Mouse (Mus musculus) left cerebral cortex, adult 9 months (tissue): ENCODE measurements around the gene Sertad2.

Experiments
- DNase-seq, 2 experiments: peaks; one replicate each; pipeline ENCODE4 v3.0.0; 2022; ENCODE audit warnings: low spot score in 2 of 2

Gene Sertad2

DNA sequence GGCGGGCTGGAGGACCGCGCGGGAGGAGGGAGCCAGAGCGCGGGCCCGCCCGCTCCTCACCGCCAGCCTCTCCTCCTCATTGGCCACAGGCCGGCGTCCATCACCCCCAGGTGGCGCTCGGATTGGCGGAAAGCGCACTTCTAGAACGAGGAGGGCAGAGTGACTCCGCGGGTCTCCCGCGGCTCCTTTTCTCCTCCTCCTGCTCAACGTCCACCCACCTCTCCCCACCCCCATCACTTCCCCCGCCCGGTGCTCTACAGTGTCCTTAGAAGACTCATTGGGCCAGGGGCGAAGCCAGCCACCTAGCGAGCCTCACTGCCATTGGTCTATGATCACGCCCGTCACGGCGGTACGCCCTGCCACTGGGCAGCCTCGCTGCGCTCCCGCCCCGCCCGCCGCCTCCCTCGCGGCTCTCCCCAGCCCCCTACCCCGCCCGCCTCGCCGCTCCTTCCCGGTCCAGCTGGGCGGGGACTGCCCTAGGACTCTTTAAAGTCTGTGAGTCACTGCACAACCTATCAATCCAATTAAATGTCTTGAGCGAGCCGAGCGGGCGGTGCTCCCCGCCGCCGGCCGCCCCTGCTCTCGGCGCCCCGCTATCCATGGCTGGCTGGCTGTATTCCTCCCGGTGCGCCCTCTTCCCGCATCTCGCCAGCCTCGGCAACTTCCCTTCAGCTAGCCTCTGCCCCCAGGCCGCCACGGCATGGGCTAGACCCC is at the start of gene Sertad2:
Gene Sertad2, plus strand, starts transcription at position 515 of the 714 bp plus-strand sequence.
- DNase-seq: peak; percentile 99

DNA sequence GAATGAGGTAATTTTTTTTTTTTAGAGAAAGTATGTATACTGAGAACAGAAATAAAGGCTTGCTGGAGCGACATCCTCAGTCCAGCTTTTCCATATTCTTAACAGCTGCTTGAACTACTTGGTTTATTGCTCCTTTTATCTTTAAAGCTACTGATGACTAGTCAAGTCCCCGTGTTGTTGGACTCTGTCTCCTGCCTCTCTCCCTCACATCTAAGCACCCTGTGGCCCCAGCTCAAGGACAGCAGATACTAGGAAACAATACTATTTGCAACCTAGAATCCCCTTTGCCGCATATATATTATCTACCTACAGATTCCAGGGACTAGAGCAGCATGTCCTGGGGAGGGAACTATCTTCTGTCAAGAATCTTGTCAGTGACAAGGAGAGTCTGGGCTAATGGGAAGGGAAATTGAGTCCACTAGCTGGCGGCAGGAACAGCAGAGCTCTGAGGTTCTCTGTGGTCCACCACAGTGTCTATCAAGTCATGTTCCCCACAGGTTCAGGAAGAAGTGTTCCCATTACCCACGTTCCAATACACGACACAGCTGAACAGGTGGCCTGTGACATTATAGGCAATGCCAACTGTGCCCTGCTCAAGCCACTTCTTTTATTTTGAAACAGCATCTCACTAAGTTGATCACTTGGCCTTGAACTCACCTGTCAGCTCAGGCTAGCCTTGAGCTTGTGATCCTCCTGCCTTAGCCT is 49.0 kb upstream of the Sertad2 start:
- no peak for DNase-seq

GRCm38 (mm10) chr11:20500516-20500915 is 42.5 kb upstream of the Sertad2 start:
- DNase-seq: no peak

- no peak for DNase-seq
Measured at GRCm38 (mm10) chr11:20501160-20501955, 41.7 kb upstream of the Sertad2 start.

- DNase-seq: no peak
Measured at GRCm38 (mm10) chr11:20513574-20513973, 29.5 kb upstream of the Sertad2 start.

DNA sequence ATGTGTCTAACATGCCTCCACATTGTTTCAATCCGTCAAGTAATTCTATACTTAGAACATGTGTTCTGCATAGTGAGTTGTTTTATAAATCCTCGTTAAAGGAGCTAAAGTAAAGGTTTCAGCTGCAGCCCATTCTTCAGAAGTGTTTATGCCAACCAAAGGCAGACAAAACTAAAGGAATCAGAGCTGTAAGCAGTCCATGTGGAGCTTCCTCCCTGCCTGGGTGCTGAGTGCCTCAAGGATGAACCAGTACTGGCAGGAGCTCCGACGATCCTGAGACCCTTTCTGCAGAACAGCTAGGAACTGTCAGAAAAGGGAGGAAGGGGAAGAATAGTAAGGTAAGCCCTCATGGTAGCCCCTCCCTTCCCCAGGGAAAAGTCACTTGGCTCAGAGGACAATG is 28.3 kb upstream of the Sertad2 start:
- no peak for DNase-seq

- DNase-seq: no peak
Measured at GRCm38 (mm10) chr11:20521321-20521720, 21.7 kb upstream of the Sertad2 start.

GRCm38 (mm10) chr11:20522750-20523149 is 20.3 kb upstream of the Sertad2 start:
- DNase-seq: no peak

- no peak for DNase-seq
Measured at GRCm38 (mm10) chr11:20524435-20524834, 18.6 kb upstream of the Sertad2 start.

- DNase-seq: no peak
Measured at GRCm38 (mm10) chr11:20525909-20526308, 17.1 kb upstream of the Sertad2 start.

- DNase-seq: no peak
Measured at GRCm38 (mm10) chr11:20527901-20528300, 15.2 kb upstream of the Sertad2 start.

DNA sequence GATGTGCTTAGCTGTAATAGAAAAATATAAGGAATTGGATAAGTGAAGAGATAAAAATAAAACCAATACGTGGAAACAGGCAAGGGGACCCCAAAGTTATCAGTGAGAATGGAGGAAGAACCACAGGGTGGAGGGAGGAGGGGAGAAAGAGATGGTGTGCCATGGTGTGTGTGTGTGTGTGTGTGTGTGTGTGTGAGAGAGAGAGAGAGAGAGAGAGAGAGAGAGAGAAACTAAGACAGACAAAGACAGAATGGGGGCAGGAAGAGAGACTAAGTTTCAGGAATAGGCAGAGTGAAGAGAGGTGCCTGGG is 11.4 kb upstream of the Sertad2 start:
- DNase-seq: no peak

- DNase-seq: peak in 1 of 2 experiments; percentile 54
Measured at GRCm38 (mm10) chr11:20531992-20532881, 10.8 kb upstream of the Sertad2 start.

DNA sequence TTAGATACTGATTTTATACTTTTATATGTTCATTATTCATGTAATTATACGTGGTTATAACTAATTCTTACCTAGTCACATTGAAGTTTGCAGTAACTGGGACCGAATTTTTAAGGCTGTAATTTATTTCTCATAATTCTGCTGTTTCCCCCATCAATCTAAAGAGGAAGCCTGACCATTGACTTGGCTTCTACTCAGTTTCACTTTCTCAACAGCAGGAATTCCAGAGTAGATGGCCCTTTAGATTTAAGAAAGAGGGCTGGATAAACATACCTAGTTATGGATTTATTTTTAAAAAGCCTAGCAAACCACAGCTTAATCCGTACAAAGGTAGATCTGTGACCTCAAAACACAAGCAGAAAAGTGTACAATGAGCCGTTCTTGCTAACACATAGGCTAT is 9.8 kb upstream of the Sertad2 start:
- no peak for DNase-seq

DNA sequence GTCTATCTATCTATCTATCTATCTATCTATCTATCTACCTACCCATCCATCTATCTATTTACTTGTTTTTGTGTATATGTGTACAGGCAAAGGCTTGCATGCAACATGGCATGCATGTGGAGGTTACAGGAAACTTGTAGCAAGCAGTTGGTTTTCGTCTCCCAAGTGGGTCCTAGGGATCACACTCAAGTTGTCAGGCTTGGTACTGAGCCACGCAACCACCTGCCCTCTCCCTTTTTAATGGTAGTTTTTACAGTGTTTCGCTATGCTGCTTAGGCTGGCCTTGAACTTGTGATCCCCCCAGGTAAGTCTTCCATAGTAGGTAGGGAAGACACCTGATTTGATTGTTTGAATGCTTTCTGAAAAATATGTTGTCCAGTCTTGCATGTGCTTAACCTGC is 5.8 kb upstream of the Sertad2 start:
- no peak for DNase-seq

DNA sequence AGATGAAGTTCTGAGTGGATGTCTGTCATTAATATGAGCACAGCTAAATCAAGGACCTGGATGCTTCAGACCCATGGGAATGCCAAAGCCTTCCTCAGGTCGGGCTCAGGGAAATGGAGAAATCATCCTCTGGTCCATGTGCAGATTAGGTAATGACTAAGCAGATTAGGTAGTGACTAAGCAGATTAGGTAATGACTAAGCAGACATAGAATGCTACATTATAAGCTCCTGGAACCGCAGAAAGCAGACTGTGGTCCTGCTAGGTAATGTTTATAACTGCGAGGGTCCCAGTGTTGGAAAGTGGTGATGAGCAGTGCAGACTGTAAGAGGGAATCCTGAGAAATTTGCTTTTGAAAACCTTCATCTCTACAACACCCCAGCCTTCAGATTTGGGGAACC is 4.6 kb upstream of the Sertad2 start:
- DNase-seq: no peak

DNA sequence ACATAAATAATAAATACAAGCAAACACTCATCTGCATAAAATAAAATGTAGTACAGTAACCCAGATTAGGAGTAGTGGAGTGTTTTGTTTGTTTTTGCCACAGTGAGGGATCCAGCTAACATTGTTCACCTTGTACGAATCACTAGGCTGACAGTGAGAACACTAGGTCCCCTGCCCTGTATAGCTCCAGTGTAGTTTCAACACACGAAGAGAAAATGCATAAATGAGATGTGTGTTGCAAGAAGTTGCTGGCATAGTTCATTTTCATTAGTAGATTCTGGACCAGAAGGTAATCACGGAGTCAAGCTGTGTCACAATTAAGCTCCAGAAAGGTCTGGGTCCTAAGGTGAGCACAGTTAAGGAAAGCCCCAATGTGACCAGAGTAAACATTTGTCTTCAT is 1.8 kb upstream of the Sertad2 start:
- no peak for DNase-seq

DNA sequence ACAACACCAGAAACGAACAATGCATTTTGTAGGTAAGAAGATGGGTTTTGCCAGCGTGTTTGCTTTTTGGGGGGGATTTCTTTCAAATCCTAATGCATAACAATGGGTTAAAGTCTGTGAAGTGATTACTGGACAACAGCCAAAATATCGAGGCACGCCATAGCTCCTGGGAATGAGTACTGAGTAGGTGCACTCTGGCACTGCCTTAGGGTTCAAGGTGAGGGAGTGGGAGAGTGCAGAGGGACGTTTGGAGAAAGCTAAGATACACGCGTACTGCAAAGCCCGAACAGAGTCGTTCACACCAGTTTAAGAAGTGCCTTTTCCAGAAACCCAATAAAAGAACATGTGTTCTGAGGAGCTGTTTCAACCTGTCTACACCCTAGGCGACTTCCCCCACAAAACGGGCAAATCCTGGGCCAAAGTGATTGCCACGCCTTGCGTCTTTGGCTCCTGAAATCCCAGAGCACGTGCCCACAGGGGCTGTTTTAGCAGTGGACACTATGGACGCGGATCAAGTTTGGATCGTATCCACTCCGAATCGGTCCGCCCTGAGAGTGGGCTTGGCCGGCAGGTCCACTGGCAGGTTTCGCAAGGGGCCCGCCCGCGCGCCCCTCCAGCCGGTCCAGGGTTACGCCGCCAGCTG is 937 bp upstream of the Sertad2 start:
- peak in 1 of 2 experiments; percentile 67 for DNase-seq

DNA sequence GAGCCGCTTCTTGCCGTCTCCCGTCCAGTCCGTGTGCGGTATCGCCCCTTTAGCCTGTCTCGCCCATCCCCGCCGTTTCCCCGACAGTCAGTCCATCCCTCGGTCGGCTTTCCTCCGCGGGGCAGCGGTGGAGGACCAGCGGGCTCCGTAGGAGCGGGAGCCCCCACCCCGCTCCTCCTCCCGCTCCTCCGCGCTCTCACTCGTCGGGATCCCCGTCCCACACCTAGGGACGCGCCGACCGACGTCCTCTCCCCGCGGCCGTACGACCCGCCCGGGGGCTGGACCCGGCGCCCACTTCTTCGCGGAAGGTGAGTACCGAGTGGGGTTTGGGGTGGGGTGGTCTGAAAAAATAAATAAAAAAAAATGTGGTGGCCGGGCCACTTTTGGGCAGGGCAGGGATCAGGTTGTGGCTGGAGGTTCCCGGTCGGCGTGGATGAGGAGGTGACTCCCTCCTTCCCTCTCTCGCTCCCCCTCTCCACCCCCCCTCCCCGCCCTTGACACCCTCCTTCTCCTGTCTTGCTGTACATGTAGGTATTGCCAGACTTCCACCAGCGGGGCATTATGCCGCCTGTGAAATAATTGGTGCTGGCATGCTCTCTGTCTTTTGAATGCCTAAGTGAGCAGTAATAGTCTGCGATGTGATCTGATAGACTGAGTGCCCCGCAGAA is 534 bp downstream of the Sertad2 start:
- DNase-seq: no peak

- no peak for DNase-seq
Measured at GRCm38 (mm10) chr11:20544376-20544775, 1.3 kb downstream of the Sertad2 start.
